Mouse (Mus musculus): ENCODE measurements at regions not wholly inside any gene's neighbourhood (a gene's known extent, or its start where the extent isn't known, plus 50 kb on each side); places are given as distances from the start of the nearest gene placed in this dataset.

DNA sequence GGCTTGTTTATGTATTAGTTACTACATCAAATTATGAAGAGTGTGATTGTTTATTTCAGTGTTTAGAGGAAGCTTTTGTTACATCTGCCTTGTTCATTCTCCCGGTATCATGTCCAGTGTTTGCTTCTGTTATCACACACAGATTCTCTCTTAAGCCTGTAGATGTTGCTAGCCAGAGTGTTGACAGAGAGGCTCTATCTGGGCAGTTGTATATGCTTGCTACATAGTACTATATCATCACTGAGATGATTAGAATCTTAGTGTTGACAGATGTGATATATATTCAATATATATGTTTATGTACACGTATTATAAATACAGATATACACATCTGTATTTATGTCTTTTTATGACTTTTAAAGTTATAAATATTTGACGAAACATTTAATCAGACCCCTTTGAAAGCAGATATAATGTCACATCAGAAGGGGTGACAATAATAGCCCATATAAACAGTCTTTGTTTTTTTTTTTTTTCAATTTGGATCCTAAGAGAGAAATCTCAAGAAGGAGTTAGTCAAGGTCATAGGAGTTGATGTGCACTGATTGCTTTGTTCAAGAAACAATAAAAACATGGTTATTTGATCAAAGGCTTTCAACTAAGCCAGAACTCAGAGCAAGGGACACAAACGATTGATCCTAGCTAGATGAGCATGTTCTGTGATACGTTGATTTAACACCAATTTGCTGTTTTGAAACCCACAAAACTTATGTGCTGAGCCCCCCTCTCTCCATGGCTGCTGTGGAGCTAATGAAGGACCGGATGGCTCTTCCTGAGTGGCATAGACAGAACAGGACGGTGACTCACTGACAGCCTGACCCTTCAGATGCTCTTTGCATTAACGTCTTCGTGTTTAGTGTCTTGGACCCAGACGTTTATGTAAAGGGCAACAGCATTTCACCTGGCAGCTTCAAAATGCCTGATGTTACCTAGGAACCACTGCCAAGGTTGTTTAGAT lies 352.8 kb upstream of the Arglu1 start:
- no peak for DNase-seq

DNA sequence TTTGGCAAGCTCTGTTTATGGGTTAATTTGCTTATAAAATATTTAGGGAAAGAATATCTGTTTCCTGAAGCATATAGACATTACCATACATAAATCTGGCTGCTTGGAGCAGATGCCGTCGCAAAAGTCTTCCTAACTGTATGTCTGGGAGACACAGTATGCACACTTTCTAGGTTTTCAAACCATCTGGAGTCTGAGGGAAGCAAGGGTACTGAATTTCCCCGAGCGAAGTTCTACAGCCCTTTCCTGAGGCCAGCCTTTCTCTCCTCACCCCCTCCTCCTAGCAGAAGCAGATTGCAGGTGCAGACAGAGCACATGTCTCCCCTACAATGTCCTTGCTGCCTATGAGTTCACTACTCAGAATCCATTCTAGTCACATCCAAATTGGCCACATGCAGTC lies 338.8 kb upstream of the Arglu1 start:
- DNase-seq = no peak

DNA sequence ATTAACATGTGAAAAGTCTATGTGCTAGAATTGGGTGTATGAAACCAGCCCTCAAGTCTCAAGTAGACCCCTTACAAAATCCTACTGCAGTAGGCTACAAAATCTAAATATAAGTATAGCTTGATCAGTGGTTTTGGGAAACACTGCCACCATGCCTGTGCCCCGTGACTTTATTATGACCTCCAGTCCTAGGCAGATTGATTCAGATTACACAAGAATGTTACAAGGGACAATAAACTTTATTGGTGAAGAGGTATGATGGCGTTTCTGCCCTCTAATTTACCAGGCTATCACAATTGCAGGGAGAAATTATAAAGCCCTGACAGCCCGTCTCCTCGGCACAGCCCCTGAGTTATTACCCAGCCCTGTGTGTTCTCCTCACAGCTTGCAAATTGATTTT lies 337.4 kb upstream of the Arglu1 start:
- no peak for DNase-seq

DNA sequence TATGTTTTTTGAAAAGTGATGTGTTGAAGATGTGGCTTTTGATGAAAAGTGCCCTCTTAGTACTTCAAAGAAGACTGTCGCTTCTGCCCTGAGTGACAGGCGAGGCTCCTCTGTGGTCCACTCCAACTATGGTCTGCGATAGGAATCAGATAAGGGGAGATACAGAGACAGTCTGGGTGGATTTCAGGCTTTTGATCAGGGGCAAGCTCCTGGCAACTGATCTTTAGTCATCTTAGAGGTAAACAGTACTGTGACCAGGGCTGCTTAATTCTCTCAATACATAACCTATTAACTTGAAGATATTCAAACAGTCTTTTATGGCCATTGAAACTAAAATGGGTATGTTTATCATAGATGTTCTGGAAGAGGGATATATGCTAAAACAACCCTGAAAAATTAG lies 335.6 kb upstream of the Arglu1 start:
- DNase-seq = no peak

DNA sequence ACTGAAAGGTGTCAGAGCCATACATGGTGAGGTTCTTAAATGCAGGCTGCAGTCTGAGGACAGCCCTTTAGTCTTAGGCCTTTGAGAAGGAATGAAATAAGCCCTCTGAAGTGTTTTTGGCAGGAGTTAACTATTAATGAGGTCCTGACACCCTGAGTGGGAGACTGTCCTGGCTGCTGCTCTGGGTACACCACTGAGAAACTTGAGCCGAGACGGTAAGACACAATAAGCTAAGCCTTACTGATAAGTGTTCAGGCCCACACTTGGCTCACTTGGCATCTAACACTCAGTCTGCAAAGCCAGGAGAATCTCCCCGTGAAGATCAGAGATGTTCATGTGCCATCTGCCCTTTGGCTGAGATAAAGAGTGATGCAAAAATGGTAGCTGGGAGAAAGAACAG lies 335.1 kb upstream of the Arglu1 start:
- no peak for DNase-seq

DNA sequence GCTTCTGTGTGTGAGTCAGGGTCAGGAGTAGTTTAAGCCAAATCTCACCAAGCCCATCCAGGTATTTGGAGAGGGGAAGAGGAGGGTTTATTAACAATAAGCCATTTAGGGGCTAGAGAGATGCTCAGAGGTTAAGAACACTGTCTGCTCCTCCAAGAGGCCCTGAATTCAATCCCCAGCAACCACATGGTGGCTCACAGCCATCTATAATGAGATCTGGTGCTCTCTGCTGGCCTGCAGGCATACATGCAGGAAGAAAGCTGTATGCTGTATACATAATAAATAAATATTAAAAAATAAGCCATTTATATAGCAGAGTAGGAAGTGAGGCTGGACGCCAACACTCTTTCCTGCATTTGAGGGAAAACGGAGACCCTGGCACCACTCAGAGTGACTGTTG lies 330.4 kb upstream of the Arglu1 start:
- DNase-seq = no peak

DNA sequence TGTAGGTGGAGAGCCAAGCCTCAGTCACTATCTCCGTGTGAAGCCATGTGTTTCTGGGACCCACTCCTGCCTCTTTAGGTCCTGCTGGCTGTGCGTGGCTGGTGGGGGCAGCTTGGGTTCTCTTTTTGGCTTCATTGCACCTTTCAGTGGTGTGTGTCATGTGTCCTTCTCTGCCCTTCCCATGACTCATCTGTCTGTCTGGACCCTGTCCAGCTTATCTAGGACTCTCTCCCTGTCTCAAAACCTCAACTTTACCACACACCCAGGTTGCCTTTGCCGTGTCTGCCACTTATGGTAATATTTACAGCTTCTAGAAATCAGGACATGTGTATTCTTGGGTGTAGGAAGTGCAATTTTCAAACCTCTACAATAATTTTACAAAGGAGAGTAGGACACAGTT lies 329.9 kb upstream of the Arglu1 start:
- DNase-seq = no peak

DNA sequence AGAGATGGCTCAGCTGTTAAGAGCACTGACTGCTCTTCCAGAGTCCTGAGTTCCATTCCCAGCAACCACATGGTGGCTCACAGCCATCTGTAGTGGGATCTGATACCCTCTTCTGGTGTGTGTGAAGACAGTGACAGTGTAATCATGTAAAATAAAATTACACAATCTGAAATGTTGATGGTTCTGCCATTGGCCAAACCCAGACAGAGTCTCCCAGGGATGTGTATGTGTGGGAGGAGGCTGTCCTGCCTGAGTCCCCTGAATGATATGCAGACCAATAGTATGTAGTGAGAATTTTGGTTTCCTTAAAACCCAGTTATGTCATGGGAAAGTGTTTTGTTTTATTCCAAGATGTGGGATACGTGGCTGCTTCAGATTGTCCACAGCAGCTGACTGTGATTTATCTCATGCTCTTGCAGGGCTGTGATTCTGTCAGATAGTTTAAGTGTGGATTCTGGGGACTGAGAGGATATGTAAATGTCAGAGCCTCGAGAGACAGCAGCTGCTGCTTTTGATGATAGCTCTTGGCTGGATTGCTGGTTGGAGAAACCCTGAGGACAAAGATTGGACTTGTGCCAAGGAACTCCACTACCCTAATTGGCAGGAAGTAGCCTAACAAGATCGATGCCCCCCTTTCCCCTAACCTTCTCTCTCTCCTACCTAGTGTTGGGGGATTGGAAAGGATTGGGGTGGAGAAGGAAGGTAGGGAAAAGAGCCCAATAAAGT lies 321.6 kb upstream of the Arglu1 start:
- no peak for DNase-seq

DNA sequence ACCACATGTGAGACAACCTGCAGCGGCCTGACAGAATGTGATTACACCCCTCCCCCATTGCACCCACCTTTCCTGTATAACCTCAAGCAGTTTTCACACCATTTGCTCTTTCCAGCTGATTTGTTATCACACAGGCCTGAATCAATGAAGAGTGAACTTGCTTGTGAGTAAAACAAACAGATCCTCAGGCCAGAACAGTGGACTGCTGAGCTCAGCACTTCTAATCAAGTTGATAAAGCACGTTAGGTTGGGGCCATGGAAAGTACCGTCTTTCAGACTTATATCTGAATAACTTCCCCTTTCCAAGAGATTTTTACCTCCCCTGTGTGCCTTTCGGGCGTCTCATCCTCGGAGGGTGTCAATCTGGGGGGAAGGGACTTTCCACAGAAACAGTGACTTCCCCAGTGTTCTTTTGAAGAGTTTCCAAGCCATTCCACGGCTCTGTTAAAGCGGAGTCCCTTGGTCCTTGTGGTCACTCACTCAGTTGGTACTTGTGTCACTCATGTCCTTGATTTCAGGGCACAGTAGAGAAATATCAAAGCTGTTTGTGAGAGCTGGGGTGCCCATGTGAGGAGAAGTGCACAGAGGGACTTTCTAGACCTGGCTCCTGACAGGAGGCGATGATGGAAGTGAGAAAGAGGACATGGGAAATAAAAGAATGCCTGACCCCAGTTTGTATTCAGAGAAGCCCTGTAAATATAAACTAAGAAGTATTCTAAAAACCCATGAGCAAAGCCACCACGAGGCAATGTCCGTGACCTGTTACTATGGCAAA lies 317.9 kb upstream of the Arglu1 start:
- no peak for DNase-seq

DNA sequence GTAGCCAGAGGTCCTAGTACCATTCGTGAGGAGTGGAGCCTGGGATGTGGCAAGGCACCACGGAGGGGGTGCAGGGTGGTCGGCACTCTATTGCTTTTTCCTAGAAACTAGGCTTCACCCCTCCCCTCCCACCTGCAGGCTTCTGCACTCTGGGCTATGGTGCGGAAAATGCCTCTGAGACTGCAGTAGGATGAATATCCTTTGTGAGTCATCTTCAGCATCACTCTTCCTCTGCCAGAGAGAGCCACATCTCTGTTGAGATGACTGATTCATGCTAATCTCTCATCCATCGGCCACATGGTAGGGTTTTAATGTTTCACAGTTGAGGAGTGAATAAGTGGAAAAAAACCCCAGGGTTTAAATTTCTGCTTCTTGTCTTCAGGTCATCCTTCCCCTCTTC lies 309.6 kb upstream of the Arglu1 start:
- DNase-seq = no peak

DNA sequence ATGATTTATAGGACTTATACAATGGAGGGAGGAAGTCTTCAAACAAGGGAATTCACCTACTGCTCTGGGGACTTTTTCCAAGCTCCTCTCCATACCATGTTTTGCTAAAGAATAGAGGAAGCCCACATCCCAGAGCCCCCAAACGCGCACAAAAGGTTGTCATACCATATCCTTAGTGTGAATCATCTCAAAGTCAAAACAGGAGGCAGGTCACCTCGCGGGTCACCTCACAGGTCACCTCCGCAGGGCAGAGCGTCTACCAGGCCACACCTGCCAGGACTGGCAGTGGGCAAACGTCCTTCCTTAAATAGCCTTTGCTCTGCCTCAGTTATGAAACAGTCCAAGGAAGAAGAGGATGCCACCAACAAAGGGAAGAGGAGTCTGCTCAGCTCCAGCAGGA lies 307.3 kb upstream of the Arglu1 start:
- no peak for DNase-seq

DNA sequence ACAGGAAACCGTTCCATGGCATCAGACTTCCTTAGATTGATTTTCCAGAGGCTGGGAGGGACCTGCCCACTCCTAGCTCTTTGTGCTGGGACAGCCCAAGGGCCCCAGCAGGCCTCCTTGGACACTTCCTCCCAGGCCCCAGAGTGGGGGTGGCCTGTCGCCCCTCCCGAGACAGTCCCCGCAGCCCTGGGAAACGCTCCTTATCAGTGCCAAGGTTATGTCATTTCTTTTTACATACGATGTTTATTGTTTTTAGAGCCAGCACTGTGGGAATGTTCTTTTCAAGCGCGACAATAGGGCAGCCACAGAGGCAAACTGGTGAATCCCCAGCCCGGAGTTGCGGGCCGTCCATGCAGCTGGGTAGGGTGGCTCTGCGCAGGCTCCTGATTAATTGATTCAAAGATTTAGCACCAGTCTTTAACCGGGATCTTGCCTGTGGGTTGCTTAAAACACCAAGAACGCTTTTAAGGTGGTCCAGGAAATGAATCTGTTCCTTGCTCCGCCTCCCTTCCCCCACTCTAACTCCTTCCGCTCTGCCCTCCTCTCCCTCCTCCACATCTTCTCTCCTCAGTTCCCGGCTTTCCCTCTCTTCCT lies 304.4 kb upstream of the Arglu1 start:
- no peak for DNase-seq

DNA sequence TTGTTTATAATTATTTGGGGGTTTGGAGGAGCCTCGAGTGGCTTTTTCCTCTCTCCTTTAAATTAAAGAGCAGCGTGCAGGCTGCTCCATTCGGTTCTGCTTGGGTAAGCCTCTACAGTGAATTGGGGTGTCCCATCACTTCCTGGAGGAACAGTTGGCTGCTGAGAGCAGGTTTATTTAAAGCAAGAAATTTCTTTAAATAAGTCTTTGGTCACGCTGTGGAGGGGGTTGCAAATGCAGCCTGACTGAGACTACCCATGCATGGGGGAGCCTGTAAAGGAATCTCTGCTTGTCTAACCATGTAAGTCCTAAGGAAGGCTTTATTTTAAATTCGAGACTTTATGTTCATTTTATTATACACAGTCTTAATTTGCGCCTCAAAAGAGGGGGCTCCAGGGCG lies 303.7 kb upstream of the Arglu1 start:
- DNase-seq = no peak

DNA sequence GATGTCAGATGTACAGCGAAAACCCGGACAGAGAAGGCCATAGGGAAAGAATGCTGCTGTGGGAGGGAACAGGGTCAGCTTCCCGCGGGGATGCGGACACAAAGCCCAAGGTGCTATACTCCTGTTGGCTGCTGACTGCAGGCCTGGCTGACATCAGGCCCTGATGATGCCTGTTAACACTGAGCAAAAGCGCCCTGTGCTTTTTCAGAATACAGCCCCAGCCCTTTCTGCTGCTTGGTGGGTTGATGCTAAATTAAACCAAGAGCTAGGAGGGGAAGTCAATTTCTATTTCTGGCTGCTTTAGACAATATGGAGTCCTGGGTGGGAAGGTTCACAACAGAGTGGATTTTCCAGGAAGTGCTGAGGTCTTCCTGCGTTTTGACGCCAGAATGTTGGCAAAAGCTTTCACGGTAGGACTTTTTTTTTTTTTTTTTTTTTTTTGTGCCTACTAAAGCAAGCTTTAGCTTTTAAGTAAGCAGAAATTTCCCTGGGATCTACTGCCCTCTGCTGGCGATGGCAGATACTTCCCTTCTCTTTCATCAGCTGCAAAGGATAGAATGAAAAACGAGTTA lies 302.2 kb upstream of the Arglu1 start:
- peak; percentile 48 for DNase-seq

DNA sequence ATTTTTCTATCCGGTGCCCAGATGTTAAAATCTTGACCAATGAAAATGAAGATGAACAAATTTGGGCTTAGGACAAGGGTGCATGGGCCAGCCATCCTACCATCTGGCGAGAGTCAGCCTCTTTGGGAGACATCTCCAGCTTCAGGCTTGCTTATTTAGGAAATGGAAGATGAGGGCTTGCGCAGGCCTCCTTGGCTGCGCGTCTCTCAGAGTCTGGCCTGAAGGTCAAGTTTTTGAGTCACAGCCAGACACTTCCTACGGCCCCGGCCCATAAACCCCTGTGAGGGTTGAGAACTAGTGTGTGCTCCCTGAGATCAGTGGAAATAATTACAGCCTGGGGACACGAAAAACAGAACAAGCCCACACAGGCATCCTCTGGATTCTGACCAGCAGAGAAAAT lies 300.7 kb upstream of the Arglu1 start:
- DNase-seq = no peak

DNA sequence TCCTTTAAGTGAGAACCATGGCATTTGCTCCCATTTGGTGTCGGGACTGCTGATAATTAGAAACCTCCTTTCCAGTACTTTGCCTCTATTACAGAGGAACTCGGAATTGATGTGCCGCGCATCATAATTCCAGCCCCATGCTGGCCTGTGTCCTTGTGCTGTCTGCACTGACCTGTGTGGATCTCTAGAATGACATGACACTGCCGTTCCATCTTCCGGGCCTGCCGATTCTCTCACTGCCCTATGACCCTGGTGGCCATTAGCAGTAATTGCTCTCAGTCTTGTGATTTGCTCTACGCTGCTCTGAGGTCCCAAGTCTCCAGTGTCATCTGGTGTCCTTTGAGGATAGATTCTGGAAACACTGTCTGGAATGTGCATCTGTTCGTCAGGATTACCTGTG lies 295.7 kb upstream of the Arglu1 start:
- DNase-seq = no peak

DNA sequence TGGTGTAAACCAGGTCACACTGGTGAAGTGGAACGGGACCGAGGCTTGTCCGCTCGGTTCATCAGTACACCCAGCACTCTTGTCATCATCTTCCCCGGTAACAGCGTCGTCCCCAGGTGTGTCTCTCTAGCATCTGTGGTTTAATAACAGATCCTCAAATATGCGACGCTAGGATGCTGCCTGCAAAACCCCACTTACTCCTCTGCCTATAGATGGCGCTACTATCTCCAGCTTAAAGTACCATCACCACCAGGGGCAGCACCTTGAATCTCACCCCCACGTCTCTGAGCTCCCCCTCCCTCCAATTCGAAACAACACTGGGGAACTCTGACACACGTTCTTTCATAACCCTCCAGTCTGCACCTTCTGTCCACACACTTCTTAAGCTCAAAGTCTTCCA lies 295.1 kb upstream of the Arglu1 start:
- no peak for DNase-seq

DNA sequence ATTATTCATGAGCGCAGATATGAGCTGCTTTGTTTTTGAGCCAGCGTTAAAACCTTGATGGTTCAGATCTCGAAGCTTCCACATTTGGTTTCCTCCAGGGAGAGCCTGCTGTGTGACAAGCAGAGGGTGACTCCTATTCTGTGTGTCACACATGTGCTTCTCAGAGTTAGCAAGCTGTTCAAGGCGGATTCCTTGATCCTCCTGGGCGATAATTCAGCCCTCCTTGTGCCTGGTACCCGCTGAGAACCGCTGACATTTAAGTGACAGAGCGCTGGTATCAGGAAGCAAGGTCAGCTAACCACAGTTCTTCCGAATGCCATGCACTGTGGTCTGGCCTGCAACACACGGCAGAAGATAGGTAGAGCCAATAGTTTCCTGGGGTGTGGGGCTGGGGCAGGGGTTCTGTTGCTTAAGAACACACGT lies 294.5 kb upstream of the Arglu1 start:
- no peak for DNase-seq

DNA sequence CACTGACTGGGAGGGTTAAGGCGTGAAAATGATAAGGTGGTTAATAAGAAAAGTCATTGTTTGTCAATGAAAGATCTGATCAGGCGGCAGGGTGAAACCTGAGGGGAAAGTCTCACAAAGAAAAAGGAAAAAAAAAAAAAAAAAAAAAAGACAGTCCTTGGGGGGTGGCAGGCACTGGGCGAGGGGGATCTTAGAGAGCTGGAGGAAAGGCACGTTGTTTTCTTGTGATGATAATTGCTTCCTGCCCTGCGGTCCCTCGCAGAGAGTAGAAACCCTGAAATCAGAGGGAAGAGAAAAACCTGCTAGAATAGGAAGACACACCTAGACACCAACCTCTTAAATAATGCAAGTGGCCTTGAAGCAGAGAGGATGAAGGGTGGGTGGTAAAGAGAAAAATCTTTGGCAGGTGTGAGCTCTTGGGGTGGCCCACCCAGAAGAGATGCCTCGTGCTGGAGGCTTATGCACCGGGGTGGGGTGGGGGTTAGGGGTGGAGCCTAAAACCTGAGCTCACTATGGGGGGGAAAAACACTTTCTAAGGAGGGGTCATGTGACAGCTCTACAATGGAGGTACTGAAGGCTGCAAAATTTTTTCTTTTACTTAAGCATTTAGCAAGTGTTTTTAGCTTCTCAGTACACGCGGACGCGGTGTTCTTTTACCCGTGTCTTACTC lies 294.0 kb upstream of the Arglu1 start:
- no peak for DNase-seq

DNA sequence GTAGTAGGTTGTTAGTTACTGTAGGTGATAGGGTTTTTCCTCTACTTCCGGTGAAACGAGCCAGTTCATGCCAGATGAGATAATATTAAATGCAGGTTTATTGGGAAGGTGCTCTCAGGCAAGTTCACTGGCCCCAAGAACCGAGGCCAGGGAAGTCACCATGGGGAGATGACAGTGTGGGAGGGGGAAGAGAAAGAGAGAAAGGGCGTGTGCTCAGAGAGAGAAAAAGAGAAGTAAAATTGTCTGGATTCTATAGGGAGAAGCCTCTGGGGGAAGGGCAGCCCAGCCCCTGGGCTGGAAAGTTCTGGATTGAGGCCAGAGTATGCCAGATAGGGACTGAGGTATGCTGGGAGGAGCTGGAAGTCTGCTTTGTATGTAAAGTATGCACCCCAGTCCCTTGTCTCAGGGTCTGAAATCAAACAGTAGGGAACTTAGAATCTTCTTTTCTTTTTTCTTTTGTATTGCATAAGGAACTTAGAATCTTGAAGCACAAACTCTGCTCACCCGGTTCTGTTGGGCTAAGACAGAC lies 292.9 kb upstream of the Arglu1 start:
- no peak for DNase-seq

DNA sequence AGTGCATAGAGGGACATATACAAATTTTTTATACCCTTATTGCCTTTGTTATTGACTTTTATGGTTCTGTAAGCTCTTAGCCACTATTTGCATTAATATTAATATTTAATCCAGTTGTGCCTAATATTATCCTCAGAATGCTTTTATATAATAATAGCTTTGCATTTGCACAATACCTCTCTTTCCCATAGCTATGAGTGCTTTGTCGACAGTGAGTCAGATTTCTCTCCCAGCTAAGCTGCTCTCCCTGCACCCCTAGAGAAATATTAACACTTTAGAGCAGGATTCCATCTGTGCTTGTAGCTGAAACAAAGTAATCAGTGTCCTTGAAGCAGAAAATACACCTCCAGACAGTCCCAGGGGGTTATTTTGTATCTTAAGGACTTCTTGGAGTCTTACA lies 288.6 kb upstream of the Arglu1 start:
- DNase-seq = no peak

DNA sequence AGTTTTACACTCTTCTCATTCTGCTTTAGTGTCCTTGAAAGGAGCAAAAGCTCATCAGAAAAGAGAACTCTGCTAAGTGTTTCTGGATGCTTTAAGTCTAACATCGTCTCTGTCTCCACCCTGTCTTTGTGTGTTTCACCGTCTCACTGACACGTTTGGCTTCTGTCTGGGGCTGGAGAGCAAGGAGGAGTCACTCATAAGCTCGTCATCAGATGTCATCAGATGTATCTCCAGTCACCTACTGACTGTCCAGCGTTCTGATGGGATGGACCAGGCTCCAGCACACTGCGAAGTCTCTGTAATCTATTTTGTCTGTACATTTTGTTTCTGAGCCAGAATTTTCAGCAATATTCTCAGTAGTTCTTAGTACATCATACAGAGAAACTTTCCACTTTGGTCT lies 283.4 kb upstream of the Arglu1 start:
- no peak for DNase-seq
